Mouse (Mus musculus): ENCODE data around the gene Taar7e. TPM values are rescaled to one million over a fixed set of nuclear protein-coding genes. Genes with fewer than 3 reads are reported as not detected.
"Not testable (repeated sequence)": the region's sequence is repeated elsewhere in the genome, so short reads cannot be mapped to it uniquely, and the experiment has no call there.

The Taar7e gene
- polyA plus RNA-seq, 1 experiment from 2014 or later = not detected

GRCm38 (mm10) chr10:24074751-24075150, 37.3 kb downstream of the Taar7e start:
- H3K27ac ChIP-seq; ATAC-seq (ENCODE audit: insufficient number of reproducible peaks, insufficient read depth, low FRiP score, low TSS enrichment); H3K27me3 ChIP-seq; H3K9me3 ChIP-seq; H3K4me2 ChIP-seq (replicated peaks); H3K4me1 ChIP-seq; H3K4me3 ChIP-seq; H3K9ac ChIP-seq; H3K36me3 ChIP-seq: not testable (repeated sequence)
- 20% methylated on average over 2 of the region's 2 CpGs for WGBS

GRCm38 (mm10) chr10:24076200-24076599, 38.8 kb downstream of the Taar7e start, which contains the start of gene Taar8a:
Gene Taar8a, plus strand, starts transcription at chr10:24076500.
- not testable (repeated sequence) for H3K9me3 ChIP-seq; H3K9ac ChIP-seq; H3K4me1 ChIP-seq; H3K27ac ChIP-seq; H3K36me3 ChIP-seq; H3K4me2 ChIP-seq (replicated peaks); H3K4me3 ChIP-seq; ATAC-seq (ENCODE audit: insufficient number of reproducible peaks, insufficient read depth, low FRiP score, low TSS enrichment); H3K27me3 ChIP-seq
- WGBS = 76% methylated on average over 2 of the region's 4 CpGs

GRCm38 (mm10) chr10:24080166-24080565, 42.8 kb downstream of the Taar7e start:
- no peaks in the 10 kb centered on the region for H3K36me3 ChIP-seq
- H3K4me2 ChIP-seq (replicated peaks) = no peak overlapping the region
- no peaks in the 10 kb centered on the region for H3K4me1 ChIP-seq
- H3K9ac ChIP-seq = no peak overlapping the region
- H3K9me3 ChIP-seq = no peaks in the 10 kb centered on the region
- H3K4me3 ChIP-seq = no peak overlapping the region
- H3K27ac ChIP-seq = no peak overlapping the region
- H3K27me3 ChIP-seq = no peaks in the 10 kb centered on the region
- ATAC-seq (ENCODE audit: insufficient number of reproducible peaks, insufficient read depth, low FRiP score, low TSS enrichment) = no peak
- 41% methylated on average over 3 of the region's 3 CpGs for WGBS

GRCm38 (mm10) chr10:24085936-24086335, 48.5 kb downstream of the Taar7e start:
- Histone ChIP-seq H3K9ac (no peak overlapping the region), H3K9me3 (no peaks in the 10 kb centered on the region), H3K36me3 (no peaks in the 10 kb centered on the region), H3K27me3 (no peaks in the 10 kb centered on the region), H3K4me1 (no peaks in the 10 kb centered on the region), H3K4me2 (replicated peaks) (no peak overlapping the region), H3K4me3 (no peak overlapping the region), H3K27ac (no peak overlapping the region)
- WGBS = 81% methylated on average over 5 of the region's 5 CpGs
- no peak for ATAC-seq (ENCODE audit: insufficient number of reproducible peaks, insufficient read depth, low FRiP score, low TSS enrichment)

- Histone ChIP-seq H3K36me3 (no peaks in the 10 kb centered on the region), H3K4me1 (no peaks in the 10 kb centered on the region), H3K4me2 (replicated peaks) (no peak overlapping the region), H3K9me3 (no peaks in the 10 kb centered on the region), H3K9ac (no peak overlapping the region), H3K4me3 (no peak overlapping the region), H3K27me3 (no peaks in the 10 kb centered on the region), H3K27ac (no peak overlapping the region)
- no peak for ATAC-seq (ENCODE audit: insufficient number of reproducible peaks, insufficient read depth, low FRiP score, low TSS enrichment)
- 77% methylated on average over 5 of the region's 5 CpGs for WGBS
Observed at GRCm38 (mm10) chr10:24086555-24086954, 49.1 kb downstream of the Taar7e start.

- Histone ChIP-seq H3K36me3 (no peaks in the 10 kb centered on the region), H3K4me1 (no peaks in the 10 kb centered on the region), H3K27me3 (no peaks in the 10 kb centered on the region), H3K4me2 (replicated peaks) (no peak overlapping the region), H3K9me3 (no peaks in the 10 kb centered on the region), H3K9ac (no peak overlapping the region), H3K27ac (no peak overlapping the region), H3K4me3 (no peak overlapping the region)
- no peak for ATAC-seq (ENCODE audit: insufficient number of reproducible peaks, insufficient read depth, low FRiP score, low TSS enrichment)
- 93% methylated on average over 2 of the region's 2 CpGs for WGBS
Observed at GRCm38 (mm10) chr10:24087168-24087567, 49.8 kb downstream of the Taar7e start.

Other genes starting within 250 kb of the Taar7e start
- 22.4 and 24.2 TPM in 2 replicates for gene Slc18b1, start 240.6 kb upstream of the Taar7e start, polyA plus RNA-seq (2016; fragmentation: Nextera tagmentation; extraction: Ambion mirVana)
- not detected in 2 replicates for gene Vnn3, start 186.2 kb upstream of the Taar7e start, polyA plus RNA-seq (2016; fragmentation: Nextera tagmentation; extraction: Ambion mirVana)
- 1.4 and 1.8 TPM in 2 replicates for gene Vnn1, start 142.9 kb upstream of the Taar7e start, polyA plus RNA-seq (2016; fragmentation: Nextera tagmentation; extraction: Ambion mirVana)
- not detected in 2 replicates for gene Taar1, start 117.3 kb upstream of the Taar7e start, polyA plus RNA-seq (2016; fragmentation: Nextera tagmentation; extraction: Ambion mirVana)
- gene Taar2, start 99.0 kb upstream of the Taar7e start, polyA plus RNA-seq (2016; fragmentation: Nextera tagmentation; extraction: Ambion mirVana) = not detected in 2 replicates
- gene Taar3, start 88.1 kb upstream of the Taar7e start, polyA plus RNA-seq (2016; fragmentation: Nextera tagmentation; extraction: Ambion mirVana) = not detected in 2 replicates
- gene Taar4, start 77.1 kb upstream of the Taar7e start, polyA plus RNA-seq (2016; fragmentation: Nextera tagmentation; extraction: Ambion mirVana) = not detected in 2 replicates
- not detected in 2 replicates for gene Taar5, start 66.9 kb upstream of the Taar7e start, polyA plus RNA-seq (2016; fragmentation: Nextera tagmentation; extraction: Ambion mirVana)
- gene Taar6, start 52.0 kb upstream of the Taar7e start, polyA plus RNA-seq (2016; fragmentation: Nextera tagmentation; extraction: Ambion mirVana) = not detected in 2 replicates
- gene Taar7a, start 44.1 kb upstream of the Taar7e start, polyA plus RNA-seq (2016; fragmentation: Nextera tagmentation; extraction: Ambion mirVana) = not detected in 2 replicates
- not detected in 2 replicates for gene Taar7b, start 37.7 kb upstream of the Taar7e start, polyA plus RNA-seq (2016; fragmentation: Nextera tagmentation; extraction: Ambion mirVana)
- gene Taar7d, start 10.4 kb upstream of the Taar7e start, polyA plus RNA-seq (2016; fragmentation: Nextera tagmentation; extraction: Ambion mirVana) = not detected in 2 replicates
- not detected in 2 replicates for gene Taar7f, start 11.9 kb downstream of the Taar7e start, polyA plus RNA-seq (2016; fragmentation: Nextera tagmentation; extraction: Ambion mirVana)
- not detected in 2 replicates for gene Taar8a, start 38.9 kb downstream of the Taar7e start, polyA plus RNA-seq (2016; fragmentation: Nextera tagmentation; extraction: Ambion mirVana)
- gene Taar8b, start 54.7 kb downstream of the Taar7e start, polyA plus RNA-seq (2016; fragmentation: Nextera tagmentation; extraction: Ambion mirVana) = not detected in 2 replicates
- gene Taar8c, start 64.3 kb downstream of the Taar7e start, polyA plus RNA-seq (2016; fragmentation: Nextera tagmentation; extraction: Ambion mirVana) = not detected in 2 replicates
- not detected in 2 replicates for gene Taar9, start 71.9 kb downstream of the Taar7e start, polyA plus RNA-seq (2016; fragmentation: Nextera tagmentation; extraction: Ambion mirVana)
- gene Stx7, start 111.7 kb downstream of the Taar7e start, polyA plus RNA-seq (2016; fragmentation: Nextera tagmentation; extraction: Ambion mirVana) = 71.3 and 74.3 TPM in 2 replicates
- 23.4 and 24.0 TPM in 2 replicates for gene Moxd1, start 185.9 kb downstream of the Taar7e start, polyA plus RNA-seq (2016; fragmentation: Nextera tagmentation; extraction: Ambion mirVana)

All from embryonic facial prominence, embryonic 12.5 days (tissue).